Comparison of ENCODE assay signal across 8 mouse cellular contexts in genomic region chr3:94310911-94311310, GRCm38 (mm10). TPM values are rescaled to one million over a fixed set of nuclear protein-coding genes. Genes with fewer than 3 reads are reported as not detected.
DNase-seq lines count a peak whose midpoint lies in the region; ATAC-seq and TF ChIP-seq lines count a peak whose summit lies in the region.

No protein-coding gene starts in this region.

- no peak overlapping the region for H3ac ChIP-seq in myocyte (ENCODE audit: control insufficient read depth, insufficient read length)

- H3K9ac ChIP-seq in embryonic facial prominence, embryonic 13.5 days = 0 out of 2 replicates have a peak overlapping the region, but pooled peaks have one; percentile 83
- H3K9ac ChIP-seq in intestine, embryonic 16.5 days (ENCODE audit: low read depth, low read length) = peak overlapping the region; percentile 79; the same call in 1 of the 2 replicates

- no peaks in the 10 kb centered on the region for H3K27me3 ChIP-seq in embryonic facial prominence, embryonic 13.5 days
- H3K27me3 ChIP-seq in intestine, embryonic 16.5 days (replicated peaks; ENCODE audit: control insufficient read depth, insufficient read depth, low read length) = no peaks in the 10 kb centered on the region
- no peaks in the 10 kb centered on the region for H3K27me3 ChIP-seq in myocyte (ENCODE audit: control insufficient read depth, insufficient read depth, insufficient read length)

- H3K4me1 ChIP-seq in embryonic facial prominence, embryonic 13.5 days = peaks cover 14% of the 10 kb centered on the region
- 0 out of 2 replicates have a peak, but pooled peaks cover 6% of the 10 kb centered on the region for H3K4me1 ChIP-seq in intestine, embryonic 16.5 days (ENCODE audit: control insufficient read depth, insufficient read depth, low read length)

- peak overlapping the region; percentile 93; the same call in 1 of the 2 replicates for H3K27ac ChIP-seq in layer of hippocampus, adult 2 months
- no peak overlapping the region for H3K27ac ChIP-seq in embryonic facial prominence, embryonic 13.5 days
- peak overlapping the region; percentile 96 for H3K27ac ChIP-seq in intestine, embryonic 16.5 days (ENCODE audit: low read length)

- H3K4me3 ChIP-seq in layer of hippocampus, adult 2 months = peak overlapping the region; percentile 74
- H3K4me3 ChIP-seq in embryonic facial prominence, embryonic 13.5 days = peak overlapping the region; percentile 62
- peak overlapping the region; percentile 68 for H3K4me3 ChIP-seq in intestine, embryonic 16.5 days (ENCODE audit: low read length)
- H3K4me3 ChIP-seq in myocyte = peak overlapping the region; percentile 56

- DNase-seq in layer of hippocampus, adult 2 months (ENCODE audit: low spot score in 2 of 2) = no peak
- no peak for DNase-seq in layer of hippocampus, adult 9-10 months (ENCODE audit: low spot score)
- DNase-seq in spleen, postnatal 14 days (ENCODE audit: low spot score in 2 of 2) = no peak
- DNase-seq in yolk sac, embryonic 10.5 days (ENCODE audit: low spot score) = no peak

- H3K4me2 ChIP-seq in embryonic facial prominence, embryonic 13.5 days = peak overlapping the region; percentile 69
- H3K4me2 ChIP-seq in intestine, embryonic 16.5 days (ENCODE audit: low read depth, low read length) = peak overlapping the region; percentile 68
- peak overlapping the region; percentile 99 for H3K4me2 ChIP-seq in myocyte (ENCODE audit: low read depth)

- TF ChIP-seq CTCF in layer of hippocampus, adult 2 months (conservative IDR thresholded peaks at IDR 0.05) = no peak

- ATAC-seq in embryonic facial prominence, embryonic 13.5 days (ENCODE audit: insufficient number of reproducible peaks, insufficient read depth, low FRiP score, low TSS enrichment, low read depth) = no peak
- ATAC-seq in intestine, embryonic 16.5 days = 0 out of 2 replicates have a peak, but pooled peaks have one; percentile 22
- ATAC-seq in inflammation-experienced regulatory T-cells, adult 6 months = no peak

- H3K79me2 ChIP-seq in myocyte (ENCODE audit: control insufficient read depth, insufficient read depth) = peaks cover 15% of the 10 kb centered on the region

- no peaks in the 10 kb centered on the region for H3K9me3 ChIP-seq in embryonic facial prominence, embryonic 13.5 days
- H3K9me3 ChIP-seq in intestine, embryonic 16.5 days (ENCODE audit: control insufficient read depth, low read length) = no peaks in the 10 kb centered on the region

- TF ChIP-seq POLR2A in myocyte (IDR thresholded peaks at IDR 0.05; ENCODE audit: insufficient read length, low read depth) = no peak

- WGBS in embryonic facial prominence, embryonic 13.5 days = 68% methylated on average over 6 of the region's 6 CpGs
- 55% methylated on average over 6 of the region's 6 CpGs for WGBS in intestine, embryonic 16.5 days

- no peaks in the 10 kb centered on the region for H3K36me3 ChIP-seq in embryonic facial prominence, embryonic 13.5 days
- no peaks in the 10 kb centered on the region for H3K36me3 ChIP-seq in intestine, embryonic 16.5 days (ENCODE audit: control insufficient read depth, insufficient read depth, low read length)
- no peaks in the 10 kb centered on the region for H3K36me3 ChIP-seq in myocyte (ENCODE audit: control insufficient read depth, insufficient read depth)

TF ChIP-seq in myocyte, 11 proteins besides CTCF, POLR2A, EP300 and RAD21:
- no peak for TF ChIP-seq SRF (IDR thresholded peaks at IDR 0.05; ENCODE audit: control insufficient read depth, insufficient read length, low read depth)
- TF ChIP-seq CEBPB (IDR thresholded peaks at IDR 0.05; ENCODE audit: insufficient read depth, poor library complexity, severe bottlenecking) = no peak
- TF ChIP-seq MYOG (IDR thresholded peaks at IDR 0.05; ENCODE audit: control insufficient read depth in 1 of 3, insufficient read depth in 1 of 3, insufficient read length in 2 of 3, low read depth in 2 of 3) = no peak
- no peak for TF ChIP-seq MYOD1 (IDR thresholded peaks at IDR 0.05; ENCODE audit: control insufficient read depth in 1 of 3, insufficient read length in 2 of 3, low read depth in 2 of 3)
- no peak for TF ChIP-seq TCF12 (IDR thresholded peaks at IDR 0.05; ENCODE audit: insufficient read depth, poor library complexity, severe bottlenecking)
- no peak for TF ChIP-seq POLR2AphosphoS2 (IDR thresholded peaks at IDR 0.05; ENCODE audit: insufficient read length, low read depth)
- no peak for TF ChIP-seq REST (IDR thresholded peaks at IDR 0.05; ENCODE audit: insufficient read depth, insufficient read length)
TF ChIP-seq in myocyte: peak in this region for 0.

RNA-seq across cellular contexts. Expression of gene Them4, which starts 1.0 kb away (rescaled TPM):
- total RNA-seq in layer of hippocampus, adult 2 months (2021) = 10 to 100 TPM; 24.3 to 26.5 TPM
- polyA plus RNA-seq in embryonic facial prominence, embryonic 13.5 days (2015; fragmentation: Nextera tagmentation; extraction: Ambion mirVana) = 12.2 and 12.3 TPM in 2 replicates
- 18.5 and 19.4 TPM in 2 replicates for polyA plus RNA-seq in intestine, embryonic 16.5 days (2015; fragmentation: Nextera tagmentation; extraction: Ambion mirVana)
- polyA plus RNA-seq in myocyte (2012; fragmentation: generic; extraction: Trizol) = 6.3 TPM
- 10 to 100 TPM in 1 of 3 experiments, 1 to 10 TPM in 2; 7.0 to 10.7 (median 9.0) TPM for polyA plus RNA-seq in inflammation-experienced regulatory T-cells, adult 6 months (2017; shearing (Covaris generic))

RNA-seq across cellular contexts. Expression of gene Them5, which starts 31.0 kb away (rescaled TPM):
- not detected for total RNA-seq in layer of hippocampus, adult 2 months (2021)
- polyA plus RNA-seq in embryonic facial prominence, embryonic 13.5 days (2015; fragmentation: Nextera tagmentation; extraction: Ambion mirVana) = 5.2 and 9.2 TPM in 2 replicates
- 0.42 TPM in 1 of 2 replicates, not detected in the other for polyA plus RNA-seq in intestine, embryonic 16.5 days (2015; fragmentation: Nextera tagmentation; extraction: Ambion mirVana)
- not detected for polyA plus RNA-seq in myocyte (2012; fragmentation: generic; extraction: Trizol)
- not detected for polyA plus RNA-seq in inflammation-experienced regulatory T-cells, adult 6 months (2017; shearing (Covaris generic))

RNA-seq across cellular contexts. Expression of gene Gm4778, which starts 47.1 kb away (rescaled TPM):
- total RNA-seq in layer of hippocampus, adult 2 months (2021) = not detected
- polyA plus RNA-seq in embryonic facial prominence, embryonic 13.5 days (2015; fragmentation: Nextera tagmentation; extraction: Ambion mirVana) = not detected in 2 replicates
- not detected in 2 replicates for polyA plus RNA-seq in intestine, embryonic 16.5 days (2015; fragmentation: Nextera tagmentation; extraction: Ambion mirVana)
- not detected for polyA plus RNA-seq in myocyte (2012; fragmentation: generic; extraction: Trizol)
- not detected for polyA plus RNA-seq in inflammation-experienced regulatory T-cells, adult 6 months (2017; shearing (Covaris generic))

RNA-seq across cellular contexts. Expression of gene C2cd4d, which starts 51.3 kb away (rescaled TPM):
- total RNA-seq in layer of hippocampus, adult 2 months (2021) = under 1 TPM; 0.36 to 0.47 TPM
- 2.3 and 3.5 TPM in 2 replicates for polyA plus RNA-seq in embryonic facial prominence, embryonic 13.5 days (2015; fragmentation: Nextera tagmentation; extraction: Ambion mirVana)
- polyA plus RNA-seq in intestine, embryonic 16.5 days (2015; fragmentation: Nextera tagmentation; extraction: Ambion mirVana) = 0.38 and 0.71 TPM in 2 replicates
- polyA plus RNA-seq in myocyte (2012; fragmentation: generic; extraction: Trizol) = not detected
- not detected for polyA plus RNA-seq in inflammation-experienced regulatory T-cells, adult 6 months (2017; shearing (Covaris generic))
